Mouse (Mus musculus) embryo, embryonic 9.5 days (tissue): Measurements from ENCODE around the gene Tmcc3.
A peak's percentile ranks its signal among the peaks of the same experiment; 100 is the strongest.

Source experiments
- DNase-seq: peaks from one replicate; pipeline ENCODE4 v3.0.0-alpha.2; 2017; ENCODE audit errors: extremely low spot score

Gene Tmcc3

GRCm38 (mm10) chr10:94360664-94361063 lies 48.9 kb downstream of the Tmcc3 start:
- DNase-seq, result no peak

DNA sequence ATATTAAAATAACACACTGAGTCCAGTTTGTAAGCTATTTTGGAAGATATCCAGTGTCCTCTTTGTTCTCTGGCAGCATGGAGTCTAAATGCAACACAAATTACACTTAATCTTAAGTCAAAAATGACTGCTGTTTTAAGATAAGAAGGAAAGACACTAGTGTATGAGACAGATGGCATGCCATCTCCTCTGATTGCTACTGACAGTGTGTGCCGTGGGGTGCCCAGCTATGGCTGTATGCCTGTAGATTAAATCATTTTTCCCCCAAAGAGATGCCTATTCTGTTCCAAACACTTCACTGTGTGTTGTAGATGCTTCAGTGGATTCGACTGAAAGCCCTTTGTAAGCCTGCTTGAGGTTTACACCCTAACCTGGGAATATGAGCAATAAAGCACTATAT lies 59.5 kb downstream of the Tmcc3 start:
- DNase-seq, result no peak

DNA sequence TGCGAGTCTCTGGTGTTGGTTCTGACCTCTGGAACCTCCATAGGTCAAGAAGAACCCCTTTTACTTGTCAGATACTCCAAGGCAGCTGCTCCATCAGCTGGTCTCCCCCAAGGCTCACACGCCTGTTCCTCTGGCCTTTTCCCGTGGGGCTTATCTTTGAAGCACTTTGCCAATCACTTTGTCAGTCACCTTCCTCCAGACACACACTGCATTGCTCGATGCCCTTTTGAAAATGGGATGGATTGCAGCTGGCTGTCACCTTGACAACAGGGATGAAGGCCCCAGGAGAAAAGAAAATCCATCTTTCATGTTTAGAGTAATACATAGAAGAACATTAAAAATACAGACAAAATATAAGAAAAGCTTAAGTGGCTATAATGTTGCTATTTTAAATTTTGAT lies 65.2 kb downstream of the Tmcc3 start:
- DNase-seq, result no peak

DNA sequence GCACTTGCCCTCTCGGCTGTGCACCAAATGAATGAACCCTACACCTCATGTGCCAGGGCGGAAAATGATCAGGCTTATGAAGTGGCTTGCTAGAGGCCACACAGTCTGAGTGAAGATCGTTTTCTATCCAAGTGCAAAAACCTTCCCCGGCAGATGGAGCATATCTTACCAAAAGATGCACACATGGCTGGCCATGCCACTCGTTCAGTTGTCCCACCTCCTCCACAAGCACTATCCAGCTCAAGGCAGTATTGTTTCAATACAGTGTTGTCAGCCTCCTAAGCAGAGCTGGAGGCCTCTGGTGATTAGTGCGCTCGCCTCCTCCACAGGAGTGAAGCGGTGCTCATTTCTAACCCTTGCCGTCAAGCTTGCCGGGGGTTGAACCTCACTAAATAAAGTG lies 66.1 kb downstream of the Tmcc3 start:
- no peak for DNase-seq

DNA sequence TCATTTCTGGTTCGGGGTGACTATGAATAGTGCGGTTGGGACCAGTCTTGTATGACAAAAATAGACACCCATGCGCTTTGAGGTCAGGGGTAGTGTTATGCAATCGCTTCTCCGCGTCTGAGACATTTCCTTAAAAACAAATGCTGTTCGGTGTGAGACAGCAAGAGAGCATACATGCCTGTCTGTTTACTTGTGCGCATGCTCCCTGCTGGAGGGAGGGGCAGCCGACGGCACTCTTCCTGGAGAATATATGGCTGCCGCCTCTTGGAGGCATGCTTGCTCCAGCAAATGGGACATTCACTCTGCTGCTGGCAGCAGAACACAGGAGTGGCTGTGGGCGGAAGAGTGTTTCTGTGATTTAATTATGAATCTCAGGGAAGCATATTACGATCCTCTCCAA lies 66.6 kb downstream of the Tmcc3 start:
- DNase-seq, result no peak

DNA sequence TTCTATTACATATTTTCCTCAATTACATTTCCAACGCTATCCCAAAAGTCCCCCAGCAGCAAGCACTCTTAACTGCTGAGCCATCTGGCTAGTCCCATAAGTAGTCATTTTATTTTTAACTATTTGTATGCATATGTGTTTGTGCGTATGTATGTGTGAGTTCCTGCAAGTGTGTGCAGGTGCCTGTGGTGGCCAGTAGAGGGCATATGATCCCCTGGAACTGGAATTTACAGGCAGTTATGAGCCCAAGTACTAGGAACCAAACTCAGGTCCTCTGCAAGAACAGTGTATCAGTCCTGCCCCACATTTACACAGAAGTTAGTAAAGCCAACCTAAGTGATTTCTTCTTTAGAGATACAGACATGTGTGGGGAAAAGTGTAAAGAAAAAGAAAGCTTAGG lies 68.3 kb downstream of the Tmcc3 start:
- DNase-seq, result no peak

GRCm38 (mm10) chr10:94380662-94381392 lies 69.1 kb downstream of the Tmcc3 start:
- DNase-seq, result peak; percentile 17

- DNase-seq, result no peak
Measured at GRCm38 (mm10) chr10:94381393-94381740, 69.6 kb downstream of the Tmcc3 start.

GRCm38 (mm10) chr10:94382618-94383017 lies 70.9 kb downstream of the Tmcc3 start:
- no peak for DNase-seq

GRCm38 (mm10) chr10:94383565-94383964 lies 71.8 kb downstream of the Tmcc3 start:
- DNase-seq, result no peak

GRCm38 (mm10) chr10:94389219-94389618 lies 77.5 kb downstream of the Tmcc3 start:
- DNase-seq, result no peak

GRCm38 (mm10) chr10:94391049-94391448 lies 79.3 kb downstream of the Tmcc3 start:
- DNase-seq, result no peak

GRCm38 (mm10) chr10:94394286-94394685 lies 82.5 kb downstream of the Tmcc3 start:
- no peak for DNase-seq

DNA sequence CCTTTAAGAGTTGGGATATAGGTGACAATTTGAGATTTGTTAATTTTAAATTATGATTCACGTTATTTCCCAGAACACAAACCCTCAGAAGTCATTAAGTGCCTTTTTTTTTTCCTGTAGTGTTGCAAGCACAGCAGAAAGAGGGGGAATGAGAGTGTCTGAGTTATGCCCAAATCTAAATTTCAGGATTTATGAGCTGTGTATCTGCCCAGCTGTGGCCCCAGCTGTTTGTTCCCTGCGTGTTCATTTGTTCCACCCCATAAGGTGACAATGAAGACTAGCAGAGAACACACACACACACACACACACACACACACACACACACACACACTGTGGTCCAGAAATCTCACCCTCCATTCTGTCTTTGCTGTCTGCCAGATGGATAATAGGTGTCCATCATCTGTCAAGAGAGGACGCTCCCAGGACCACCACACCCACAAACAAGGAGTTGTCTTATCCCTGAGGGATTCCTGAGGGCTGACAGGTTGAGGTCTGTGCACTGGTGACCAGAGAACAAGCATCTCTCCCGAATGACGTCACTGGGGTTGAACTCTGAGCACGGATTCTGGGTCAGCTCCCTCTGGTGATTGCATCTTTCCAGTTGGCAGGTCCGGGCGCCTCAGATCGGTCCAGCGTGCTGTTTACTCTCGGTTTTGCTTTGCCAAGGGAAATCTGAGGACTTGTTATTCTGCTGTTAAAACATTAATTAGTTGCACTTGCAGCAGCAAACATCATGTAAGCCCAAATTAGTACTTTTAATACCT lies 86.3 kb downstream of the Tmcc3 start:
- no peak for DNase-seq

DNA sequence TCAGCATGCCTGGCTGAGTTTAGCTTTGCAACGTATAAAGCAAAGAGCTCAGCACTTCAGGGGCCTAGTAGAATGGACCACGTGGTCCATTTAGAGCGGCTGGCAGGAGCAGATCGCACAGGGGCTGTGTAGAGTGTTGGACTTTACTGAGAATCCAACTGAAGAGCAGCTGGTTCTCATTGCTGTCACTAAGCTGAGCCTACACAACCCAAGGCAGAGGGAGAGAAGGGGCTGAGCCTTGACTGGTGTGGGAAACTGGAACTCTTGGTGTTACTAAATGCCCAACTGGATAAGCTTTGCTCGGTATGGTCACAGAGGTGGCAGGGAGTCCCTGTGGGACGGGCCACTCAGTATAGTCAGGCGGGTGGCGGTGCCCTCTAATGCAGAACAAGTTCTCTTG lies 89.1 kb downstream of the Tmcc3 start:
- no peak for DNase-seq

- no peak for DNase-seq
Measured at GRCm38 (mm10) chr10:94405456-94405855, 93.7 kb downstream of the Tmcc3 start.

DNA sequence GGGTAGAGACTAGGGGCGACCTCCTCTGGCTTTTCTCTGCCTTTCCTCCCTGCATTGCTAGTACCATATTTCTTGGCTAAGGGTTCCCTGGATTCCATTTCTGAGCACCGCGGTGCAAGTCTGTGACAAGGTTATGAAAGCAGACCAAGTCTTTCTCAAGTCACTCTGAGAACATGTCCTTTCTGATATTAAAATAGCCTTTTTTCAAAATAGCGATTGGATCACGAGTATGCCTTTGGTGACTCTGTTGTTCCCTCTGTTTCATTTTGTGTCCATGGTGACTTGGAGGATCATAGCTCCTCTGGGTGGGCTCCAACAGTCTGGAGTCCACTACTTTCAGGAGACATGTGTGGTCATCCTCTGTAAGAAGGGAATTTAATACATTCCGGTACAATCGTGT lies 95.1 kb downstream of the Tmcc3 start:
- no peak for DNase-seq

- peak; percentile 74 for DNase-seq
Measured at GRCm38 (mm10) chr10:94408356-94409146, 96.8 kb downstream of the Tmcc3 start.

- DNase-seq, result no peak
Measured at GRCm38 (mm10) chr10:94409661-94410060, 97.9 kb downstream of the Tmcc3 start.

- DNase-seq, result no peak
Measured at GRCm38 (mm10) chr10:94411594-94411993, 99.8 kb downstream of the Tmcc3 start.

GRCm38 (mm10) chr10:94413770-94414651 lies 102.3 kb downstream of the Tmcc3 start:
- peak; percentile 20 for DNase-seq
